Mouse (Mus musculus): ENCODE measurements around the gene Ms4a4b.
"Not testable (repeated sequence)": the region's sequence is repeated elsewhere in the genome, so short reads cannot be mapped to it uniquely, and the experiment has no call there.

Ms4a4b gene

DNA sequence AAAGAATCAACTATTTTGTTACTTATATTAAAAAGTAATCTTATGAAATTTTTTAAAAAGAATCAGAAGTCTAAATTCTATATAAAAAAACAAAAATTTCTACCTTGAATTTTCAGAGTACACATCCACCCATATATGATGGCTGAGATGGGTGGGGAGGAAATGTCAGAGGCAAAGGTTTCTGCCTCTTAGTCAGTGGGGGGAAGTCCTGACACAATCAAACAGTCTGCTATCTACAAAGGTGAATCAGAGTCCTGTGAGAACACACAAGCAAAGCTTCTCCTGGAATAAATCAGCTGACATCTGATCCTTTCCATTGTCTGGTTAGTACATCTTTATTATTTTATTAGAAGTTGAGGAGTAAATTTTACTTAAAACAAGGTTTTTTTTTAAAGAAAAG is at the start of gene Ms4a4b:
Ms4a4b (plus strand) TSS at position 216 of the 400 bp plus-strand sequence.
- DNase-seq = no peak

DNA sequence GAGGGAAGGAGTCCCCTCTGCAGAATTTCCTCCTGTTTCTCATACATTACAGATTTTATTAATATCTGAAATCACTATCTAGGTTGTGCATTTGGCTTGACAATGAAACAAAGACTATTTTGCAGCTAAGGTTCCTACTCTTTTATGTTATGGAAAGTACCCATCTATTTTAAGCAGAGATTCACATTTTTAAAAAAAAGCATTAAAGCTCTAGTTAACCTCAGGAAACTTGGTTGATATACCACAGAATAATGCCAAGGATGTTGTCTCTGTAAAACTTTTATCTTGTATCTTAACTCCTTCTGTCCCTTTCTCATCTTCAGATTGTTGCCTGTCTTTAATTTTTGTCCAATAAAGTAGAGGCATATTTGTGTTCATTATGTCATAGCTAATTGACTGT is 47.6 kb upstream of the Ms4a4b start:
- DNase-seq = no peak

DNA sequence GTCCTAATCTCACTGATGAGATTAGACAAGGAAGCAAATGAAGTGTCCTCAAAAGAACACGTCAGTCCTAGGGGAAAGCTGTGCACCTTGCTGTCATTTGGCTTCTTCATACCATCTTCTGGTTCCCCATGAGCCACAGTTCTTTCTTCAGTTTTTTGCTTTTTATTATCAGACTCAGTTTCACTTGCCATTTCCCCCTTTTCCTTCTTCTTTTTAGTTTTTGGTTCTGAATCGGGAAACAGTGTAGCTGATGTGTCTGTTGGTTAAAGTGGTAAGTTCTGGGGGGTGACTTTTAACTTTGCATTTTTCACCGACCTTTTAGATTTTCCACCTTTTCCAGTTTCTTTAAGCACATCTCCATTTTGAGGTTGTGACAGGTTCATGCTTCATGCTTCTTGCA is 38.8 kb upstream of the Ms4a4b start, which contains the start of gene Ms4a4c:
Ms4a4c (plus strand) TSS at position 244 of the 400 bp plus-strand sequence.
- DNase-seq = no peak

DNA sequence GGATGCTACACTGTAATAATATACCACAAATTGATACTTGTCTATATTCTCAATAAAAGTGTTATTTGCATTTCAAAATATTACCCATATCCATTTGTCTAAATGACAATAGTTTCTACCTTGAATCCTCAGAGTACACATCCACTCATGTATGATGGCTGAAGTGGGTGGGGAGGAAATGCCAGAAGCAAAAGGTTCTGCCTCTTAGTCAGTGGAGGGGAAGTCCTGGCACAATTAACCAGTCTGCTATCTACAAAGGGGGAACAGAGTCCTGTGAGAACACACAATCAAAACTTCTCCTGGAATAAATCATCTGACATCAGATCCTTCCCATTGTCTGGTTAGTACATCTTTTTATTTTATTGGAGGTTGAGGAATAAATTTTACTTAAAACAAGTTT is 35.9 kb upstream of the Ms4a4b start:
- no peak for DNase-seq

DNA sequence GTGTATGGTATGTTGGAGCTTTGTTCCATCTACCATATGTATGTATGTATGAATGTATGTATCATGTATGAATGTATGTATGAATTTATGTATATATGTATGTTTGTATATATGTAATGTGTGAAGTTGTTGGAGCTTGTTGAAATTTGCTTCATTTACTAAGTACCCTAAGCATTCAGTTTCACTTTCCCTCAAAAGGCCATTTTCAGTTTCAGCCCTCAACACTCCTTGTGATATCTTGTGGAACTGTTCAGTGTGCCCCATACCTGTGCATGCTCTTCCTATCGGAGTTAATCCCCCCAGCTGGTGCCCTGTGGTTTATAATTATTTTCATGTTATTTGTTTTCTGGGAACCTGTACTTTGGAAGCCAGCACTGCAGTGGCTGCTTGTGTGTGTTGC is 34.8 kb upstream of the Ms4a4b start:
- DNase-seq = no peak

DNA sequence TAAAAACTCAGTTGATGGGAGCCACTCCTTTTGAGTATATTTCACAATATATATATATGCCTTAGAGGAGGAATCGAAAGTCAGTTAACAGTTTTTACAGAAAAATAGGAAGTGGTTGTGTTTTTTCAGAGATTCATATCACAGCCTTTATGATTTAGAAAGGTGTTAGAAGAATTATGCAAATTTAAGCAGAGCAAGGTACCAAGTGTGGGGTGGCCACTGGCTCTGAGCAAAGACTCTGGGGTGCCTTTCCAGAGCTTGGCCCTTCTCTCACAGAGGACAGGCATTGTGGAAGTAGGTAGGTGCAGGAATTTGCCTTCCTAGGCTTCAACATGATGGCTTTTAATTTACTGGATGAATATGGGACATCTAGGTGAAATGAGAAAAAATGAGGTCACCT is 31.7 kb upstream of the Ms4a4b start:
- no peak for DNase-seq

DNA sequence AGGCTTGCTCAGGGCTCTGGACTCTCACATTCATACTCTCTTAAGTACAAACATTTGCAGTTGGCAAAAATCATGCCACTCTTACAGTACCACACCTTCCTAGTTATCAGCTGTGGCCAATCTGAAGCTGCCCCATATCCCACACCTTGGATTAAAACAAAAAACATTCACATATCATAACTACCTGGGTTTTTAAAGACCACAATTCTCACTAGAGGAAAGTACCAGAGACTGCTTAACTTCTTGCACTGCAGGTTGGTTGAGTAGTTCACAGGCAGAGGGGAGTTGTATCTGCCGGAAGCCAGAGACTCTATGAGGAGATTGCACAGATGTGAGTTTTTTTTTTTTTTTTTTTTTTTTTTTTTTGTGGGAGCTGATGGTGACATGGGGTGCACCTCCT is 29.3 kb upstream of the Ms4a4b start:
- no peak for DNase-seq

DNA sequence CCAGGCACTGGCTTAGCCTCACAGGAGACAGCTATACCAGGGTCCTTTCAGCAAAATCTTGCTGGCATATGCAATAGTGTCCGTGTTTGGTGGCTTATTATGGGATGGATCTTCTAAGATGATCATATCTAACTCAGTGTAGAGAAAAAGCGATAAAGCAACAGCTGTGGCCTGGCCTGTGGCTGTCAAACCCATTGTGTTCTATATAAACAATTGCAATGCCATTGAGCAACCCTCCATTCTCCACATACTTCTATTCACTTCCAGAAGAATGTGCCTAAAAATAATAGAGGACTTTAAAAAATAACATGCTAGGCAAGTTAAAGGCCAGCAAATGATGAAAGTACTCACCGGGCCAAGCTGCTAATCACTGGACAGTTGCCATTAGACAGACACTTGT is 27.8 kb upstream of the Ms4a4b start:
- DNase-seq = no peak

DNA sequence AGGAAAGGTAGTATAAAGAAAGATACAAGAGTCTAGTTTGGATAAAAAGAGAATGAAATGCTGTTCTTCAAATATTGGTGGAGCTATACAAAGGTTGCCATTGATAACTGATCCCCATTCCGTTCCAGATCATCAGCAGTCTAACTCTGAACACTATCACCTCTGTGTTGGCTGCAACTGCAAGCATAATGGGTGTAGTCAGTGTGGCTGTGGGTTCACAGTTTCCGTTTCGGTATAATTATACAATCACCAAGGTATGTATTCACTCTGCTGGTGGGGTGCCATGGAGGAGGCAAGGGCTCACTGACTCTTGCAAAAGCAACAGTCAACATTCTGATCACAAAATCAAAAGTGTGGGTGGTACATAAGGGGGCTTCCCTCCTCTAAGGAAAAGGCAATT is 24.5 kb upstream of the Ms4a4b start:
- not testable (repeated sequence) for DNase-seq

DNA sequence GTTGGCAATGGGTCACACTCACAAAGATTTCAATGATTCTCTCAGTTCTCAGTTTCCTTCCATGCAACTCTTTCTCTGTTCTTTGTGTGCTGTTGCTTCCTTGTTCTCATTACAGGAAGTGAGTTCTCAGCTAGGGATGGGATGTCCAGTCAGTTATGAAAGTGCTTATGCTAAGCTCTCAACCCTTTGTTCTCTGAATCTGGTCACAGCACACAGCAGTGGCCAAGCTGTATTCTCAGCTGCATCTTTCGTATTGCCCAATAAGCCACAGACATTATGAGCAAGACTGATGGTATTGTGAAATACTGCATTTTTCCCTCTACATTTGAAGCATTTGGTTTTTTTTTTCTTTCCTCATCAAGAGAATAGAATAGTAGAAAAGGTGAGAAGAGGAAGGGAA is 12.1 kb upstream of the Ms4a4b start:
- DNase-seq = not testable (repeated sequence)

DNA sequence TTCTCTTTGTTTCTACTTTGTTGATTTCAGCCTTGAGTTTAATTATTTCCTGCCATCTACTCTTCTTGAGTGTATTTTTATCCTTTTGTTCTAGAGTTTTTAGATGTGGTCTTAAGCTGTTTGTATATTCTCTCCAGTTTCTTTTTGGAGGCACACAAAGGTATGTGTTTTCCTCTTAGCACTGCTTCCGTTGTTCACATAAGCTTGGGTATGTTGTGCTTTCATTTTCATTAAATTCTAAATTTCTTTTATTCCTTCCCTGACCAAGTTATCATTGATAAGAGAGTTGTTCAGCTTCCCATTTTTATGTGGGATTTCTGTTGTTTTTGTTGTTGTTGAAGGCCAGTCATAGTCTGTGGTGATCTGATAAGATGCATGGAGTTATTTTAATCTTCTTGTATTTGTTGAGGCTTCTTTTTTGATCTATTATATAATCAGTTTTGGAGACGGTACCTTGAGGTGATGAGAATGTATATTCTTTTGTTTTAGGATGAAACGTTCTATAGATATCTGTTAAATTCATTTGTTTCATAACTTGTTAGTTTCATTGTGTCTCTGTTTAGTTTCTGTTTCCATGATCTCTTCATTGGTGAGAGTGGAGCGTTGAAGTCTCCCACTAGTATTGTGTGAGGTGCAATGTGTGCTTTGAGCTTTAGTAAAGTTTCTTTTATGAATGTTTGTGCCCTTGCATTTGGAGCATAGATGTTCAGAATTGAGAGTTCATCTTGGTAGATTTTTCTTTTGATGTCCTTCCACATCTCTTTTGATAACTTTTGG is 8.1 kb upstream of the Ms4a4b start:
- DNase-seq = no peak

DNA sequence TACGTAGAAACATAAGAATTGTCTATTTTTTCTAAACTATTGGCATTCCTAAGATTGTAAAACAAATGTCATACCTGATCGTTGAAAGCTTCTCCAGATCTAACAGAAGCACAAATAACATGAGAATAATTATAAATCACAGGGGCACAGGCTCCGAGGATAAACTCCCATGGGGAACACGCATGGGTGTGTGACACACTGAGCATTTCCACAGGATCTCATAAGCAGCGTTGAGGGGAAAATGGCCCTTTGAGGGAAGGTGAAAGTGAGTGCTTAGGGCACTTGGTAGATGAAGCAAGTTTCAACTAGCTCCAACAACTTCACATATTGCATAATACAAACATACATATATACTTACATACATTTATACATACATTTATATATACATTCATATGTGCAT is 611 bp downstream of the Ms4a4b start:
- no peak for DNase-seq

DNA sequence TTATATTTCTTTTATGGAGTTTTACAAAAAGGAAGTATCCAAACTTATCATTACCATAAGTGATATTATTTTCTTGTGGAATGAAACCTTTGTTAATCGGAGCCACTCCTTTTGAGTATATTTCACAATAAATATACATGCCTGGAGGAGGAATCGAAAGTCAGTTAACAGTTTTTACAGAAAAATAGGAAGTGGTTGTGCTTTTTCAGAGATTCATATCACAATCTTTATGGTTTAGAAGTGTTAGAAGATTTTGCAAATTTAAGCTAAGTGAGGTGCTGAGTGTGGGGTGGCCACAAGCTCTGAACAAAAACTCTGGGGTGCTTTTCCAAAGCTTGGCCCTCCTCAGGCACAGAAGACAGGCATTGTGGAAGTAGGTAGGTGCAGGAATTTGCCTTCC is 3.9 kb downstream of the Ms4a4b start:
- no peak for DNase-seq

DNA sequence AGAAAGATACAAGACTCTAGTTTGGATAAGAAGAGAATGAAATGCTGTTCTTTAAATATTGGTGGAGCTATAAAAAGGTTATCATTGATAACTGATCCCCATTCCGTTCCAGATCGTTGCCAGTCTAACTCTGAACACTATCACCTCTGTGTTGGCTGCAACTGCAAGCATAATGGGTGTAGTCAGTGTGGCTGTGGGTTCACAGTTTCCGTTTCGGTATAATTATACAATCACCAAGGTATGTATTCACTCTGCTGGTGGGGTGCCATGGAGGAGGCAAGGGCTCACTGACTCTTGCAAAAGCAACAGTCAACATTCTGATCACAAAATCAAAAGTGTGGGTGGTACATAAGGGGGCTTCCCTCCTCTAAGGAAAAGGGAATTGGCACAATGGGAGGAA is 15.7 kb downstream of the Ms4a4b start:
- DNase-seq = not testable (repeated sequence)

DNA sequence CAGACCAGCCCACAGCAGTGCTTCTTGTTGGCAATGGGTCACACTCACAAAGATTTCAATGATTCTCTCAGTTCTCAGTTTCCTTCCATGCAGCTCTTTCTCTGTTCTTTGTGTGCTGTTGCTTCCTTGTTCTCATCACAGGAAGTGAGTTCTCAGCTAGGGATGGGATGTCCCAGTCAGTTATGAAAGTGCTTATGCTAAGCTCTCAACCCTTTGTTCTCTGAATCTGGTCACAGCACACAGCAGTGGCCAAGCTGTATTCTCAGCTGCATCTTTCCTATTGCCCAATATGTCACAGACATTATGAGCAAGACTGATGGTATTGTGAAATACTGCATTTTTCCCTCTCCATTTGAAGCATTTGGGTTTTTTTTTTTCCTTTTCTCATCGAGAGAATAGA is 21.4 kb downstream of the Ms4a4b start:
- not testable (repeated sequence) for DNase-seq

DNA sequence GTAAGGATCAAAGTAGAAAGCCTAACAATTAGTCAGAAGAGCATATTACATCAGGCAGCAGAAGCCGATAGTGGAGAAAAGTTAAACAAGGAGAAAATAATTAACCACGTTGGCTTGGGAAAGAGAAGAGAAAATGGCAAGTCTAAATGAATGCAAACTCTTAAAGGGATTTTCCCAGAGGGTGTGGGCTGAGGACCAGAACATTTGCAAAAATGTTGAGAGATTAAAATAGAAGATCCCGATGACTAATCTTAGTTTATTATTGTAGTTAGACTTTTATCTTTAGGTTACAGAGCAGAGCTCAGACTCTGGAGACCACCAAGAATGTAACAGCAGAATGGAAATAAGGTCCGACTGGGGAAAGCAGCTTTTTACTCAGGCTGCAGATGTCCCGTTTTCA is 23.1 kb downstream of the Ms4a4b start:
- no peak for DNase-seq

DNA sequence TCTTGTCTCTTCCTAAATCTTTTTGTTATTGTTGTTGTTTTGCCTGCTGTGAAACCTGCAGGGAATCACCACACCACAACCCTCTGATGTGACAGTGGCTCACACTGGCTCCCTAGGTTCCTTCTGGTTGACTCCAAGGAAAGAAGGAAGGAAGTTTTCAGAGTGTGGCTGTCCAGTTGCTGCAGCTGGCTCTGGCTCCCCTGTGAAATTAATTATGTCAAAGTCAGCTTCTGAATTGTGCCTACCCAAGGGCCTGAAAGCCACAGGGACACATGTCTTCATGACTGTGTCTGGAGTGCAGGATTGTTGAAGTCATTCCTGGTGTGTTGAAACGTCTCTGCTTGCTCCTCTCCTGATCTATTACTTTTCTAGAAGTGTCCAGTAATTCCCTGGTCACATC is 25.0 kb downstream of the Ms4a4b start:
- DNase-seq = not testable (repeated sequence)

DNA sequence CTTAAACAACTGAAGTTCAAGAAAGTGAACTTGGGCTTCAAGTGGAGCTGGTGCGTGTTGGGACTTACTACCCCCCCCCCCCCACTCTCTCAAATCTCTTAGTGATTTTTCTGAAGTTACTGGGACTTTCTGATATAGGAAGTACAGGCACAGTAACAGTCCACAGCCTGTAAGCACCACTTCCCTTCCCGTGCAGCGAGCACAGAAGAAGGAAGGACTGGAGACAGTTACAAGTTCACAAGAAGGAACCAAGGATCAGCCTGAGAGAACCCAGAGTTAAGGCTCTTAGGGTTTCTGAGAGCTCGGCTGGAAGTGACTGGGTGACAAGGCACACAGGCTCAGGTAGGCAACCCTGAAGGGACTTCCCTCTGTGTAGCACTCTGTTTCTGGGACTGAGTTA is 25.9 kb downstream of the Ms4a4b start, which contains the start of gene Ms4a6c:
Ms4a6c (plus strand) TSS at position 152 of the 400 bp plus-strand sequence.
- DNase-seq = not testable (repeated sequence)

DNA sequence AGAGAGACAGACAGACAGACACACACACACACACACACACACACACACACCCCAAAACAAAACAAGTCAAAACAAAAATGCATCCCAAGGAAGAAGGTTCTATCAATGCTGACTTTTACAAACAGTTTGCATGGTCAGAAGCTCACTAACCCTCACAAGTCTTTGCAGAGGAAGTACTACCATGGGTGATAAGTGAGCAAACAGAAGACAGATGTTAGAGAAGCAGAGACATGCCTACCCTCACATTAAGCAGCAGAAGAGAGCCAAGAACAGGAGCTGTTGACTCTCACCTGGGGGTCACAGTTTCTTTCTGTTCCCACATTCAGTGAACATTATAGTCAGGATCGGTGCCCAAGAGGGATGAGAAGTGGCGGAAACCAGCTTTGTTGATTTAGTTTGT is 36.4 kb downstream of the Ms4a4b start:
- no peak for DNase-seq

DNA sequence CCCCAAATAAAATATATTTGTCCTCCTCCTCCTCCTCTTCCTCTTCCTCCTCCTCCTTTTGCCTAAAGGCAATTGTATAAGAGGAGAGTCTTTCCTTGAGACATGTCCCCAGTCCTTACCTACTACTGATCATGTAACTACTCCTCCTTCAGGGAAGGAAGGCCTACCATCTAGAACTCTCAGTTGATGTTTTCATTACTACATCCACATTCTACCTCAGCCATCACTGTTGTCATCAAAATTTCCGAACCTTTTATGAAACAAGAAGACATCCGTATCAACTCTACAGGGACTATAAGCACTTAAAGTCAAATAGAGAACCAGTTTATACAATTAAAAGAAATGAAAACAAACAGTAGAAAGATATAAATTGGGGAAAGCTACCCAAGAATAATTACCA is 39.3 kb downstream of the Ms4a4b start:
- no peak for DNase-seq

DNA sequence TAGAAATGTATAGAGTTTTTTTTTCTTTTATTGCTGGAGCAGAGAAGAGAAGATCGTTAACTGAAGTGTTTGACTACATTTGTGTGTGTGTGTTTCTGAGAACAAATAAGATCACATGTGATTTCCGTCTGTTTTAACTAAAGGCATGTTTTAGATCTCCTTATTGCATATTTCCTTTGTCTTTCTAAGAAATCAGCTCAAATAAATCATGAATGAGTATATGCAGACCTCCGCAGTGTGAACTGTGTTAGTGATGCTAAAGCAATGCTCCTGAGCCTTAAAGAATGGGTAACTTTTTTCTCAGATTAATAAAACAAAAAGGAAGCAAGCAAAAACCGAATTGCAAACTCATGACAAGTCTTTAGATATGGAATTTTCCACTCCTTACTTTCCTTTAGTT is 40.6 kb downstream of the Ms4a4b start:
- no peak for DNase-seq

DNA sequence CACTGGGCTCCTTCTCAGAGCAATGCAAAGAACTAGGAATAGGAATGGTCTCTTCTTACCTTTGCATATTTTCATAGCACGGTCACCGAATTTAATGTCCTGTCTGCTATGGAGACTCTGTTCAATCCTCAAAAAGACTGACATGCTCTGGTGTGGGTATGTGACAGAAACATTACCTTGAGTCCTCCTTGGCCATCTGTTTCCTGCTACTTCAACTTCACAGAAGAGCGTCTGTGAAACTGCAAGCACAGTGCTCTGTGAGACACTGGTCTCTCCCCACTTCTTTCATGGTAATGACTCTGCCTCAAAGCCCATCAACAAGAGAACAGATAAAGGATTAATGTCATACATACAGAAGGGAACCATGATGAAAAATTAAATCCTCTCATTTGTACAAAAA is 41.0 kb downstream of the Ms4a4b start:
- peak; percentile 28 for DNase-seq

DNA sequence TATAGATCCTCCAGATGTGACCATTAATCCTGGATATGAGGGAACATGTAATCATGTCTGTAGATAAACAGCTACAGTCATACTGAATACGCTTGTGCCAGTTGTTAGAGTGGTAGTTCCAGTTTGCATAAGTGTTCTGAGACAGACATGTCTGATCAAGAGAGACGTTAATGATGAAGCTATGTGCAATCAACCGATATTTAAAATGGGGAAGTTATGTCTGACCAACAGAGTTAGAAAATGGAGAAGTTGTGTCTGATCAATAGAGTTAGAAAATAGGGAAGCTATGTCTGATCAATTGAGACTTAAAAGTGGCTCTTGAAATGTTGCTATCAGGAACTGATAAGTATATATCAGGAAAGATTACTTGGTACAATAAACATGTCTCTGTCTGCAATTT is 41.9 kb downstream of the Ms4a4b start:
- no peak for DNase-seq

DNA sequence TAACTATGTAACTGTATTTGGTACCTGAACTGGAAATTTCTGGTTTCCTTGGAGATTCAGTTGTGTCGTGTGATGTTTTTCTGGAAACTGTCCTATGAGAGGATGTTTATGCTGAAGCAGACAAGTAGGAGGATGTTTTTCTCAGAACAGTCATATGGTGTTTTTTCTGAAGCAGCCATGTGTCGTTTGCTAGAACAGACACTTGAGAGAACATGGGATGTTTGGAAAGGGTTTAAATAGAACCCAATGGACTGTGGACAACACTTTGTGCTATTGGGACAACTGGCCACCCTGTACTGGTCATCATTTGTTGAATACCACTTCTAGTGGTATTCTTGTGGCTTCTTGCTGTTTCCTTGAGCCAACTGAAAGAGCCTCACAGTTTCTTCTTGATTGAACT is 42.4 kb downstream of the Ms4a4b start, which contains the start of gene Gm8369:
Gm8369 (plus strand) TSS at position 193 of the 400 bp plus-strand sequence.
- DNase-seq = no peak

DNA sequence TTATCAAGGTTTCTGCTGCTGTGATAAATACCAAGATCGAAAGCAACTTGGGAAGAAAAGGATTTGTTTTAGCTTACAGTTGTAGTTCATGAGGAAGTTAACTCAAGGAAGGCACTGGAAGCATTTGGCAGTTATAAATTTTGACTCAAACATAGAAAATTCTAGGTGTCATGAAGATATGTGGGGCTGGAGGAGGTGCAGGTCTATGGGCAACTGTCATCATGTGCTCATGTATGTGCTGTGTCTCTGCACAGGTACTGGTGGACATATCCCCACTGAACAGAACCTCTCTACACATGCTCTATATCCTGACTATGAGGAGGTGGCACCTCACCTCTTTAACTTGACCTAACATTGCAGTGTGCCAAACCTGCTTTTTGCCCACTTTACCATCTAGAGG is 43.2 kb downstream of the Ms4a4b start:
- no peak for DNase-seq

All from thymus, postnatal 25 days (tissue).